ENCODE assay signal across 28 mouse cellular contexts in the genomic region with DNA sequence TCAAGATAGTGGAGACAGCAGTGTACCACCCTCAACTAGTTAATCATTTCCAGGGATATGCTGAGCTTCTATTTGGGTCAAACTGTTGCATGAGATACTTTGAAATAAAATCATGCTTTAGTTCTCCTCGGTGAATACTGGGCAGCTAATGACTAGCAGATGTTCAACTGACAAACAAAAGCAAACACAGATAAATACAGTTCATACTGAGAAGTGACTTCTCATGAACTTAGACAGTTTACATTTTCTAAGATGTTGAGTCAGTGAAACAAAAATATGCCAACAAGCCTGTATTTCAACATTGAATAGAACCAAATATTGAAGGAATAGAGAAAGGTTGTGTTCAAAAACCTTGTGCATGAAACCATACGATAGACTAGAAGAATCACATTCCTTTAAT.
DNase-seq lines count a peak whose midpoint lies in the region; ATAC-seq and TF ChIP-seq lines count a peak whose summit lies in the region.
"Had no signal": no experiment of that assay in that cellular context is flagged by ENCODE, and none has a peak within 500 bp of the region (broad histone marks: within the 10 kb centered on the region; RNA-seq: fewer than 3 reads in every experiment).

No protein-coding gene starts in this region.

- no peak overlapping the region for H3K9ac ChIP-seq in lung, embryonic 14.5 days
- H3K9ac ChIP-seq: embryonic facial prominence, embryonic 12.5 days; heart, embryonic 13.5 days; hindbrain, embryonic 14.5 days; neural tube, embryonic 15.5 days had no signal

- no peaks in the 10 kb centered on the region for H3K36me3 ChIP-seq in lung, embryonic 14.5 days (ENCODE audit: insufficient read depth)
- H3K36me3 ChIP-seq: embryonic facial prominence, embryonic 12.5 days; heart, embryonic 13.5 days; neural tube, embryonic 15.5 days had no signal

- no peaks in the 10 kb centered on the region for H3K9me3 ChIP-seq in lung, embryonic 14.5 days (ENCODE audit: low read depth, low read length)
- H3K9me3 ChIP-seq: embryonic facial prominence, embryonic 12.5 days; heart, embryonic 13.5 days; megakaryocyte, embryonic 14.5 days; neural tube, embryonic 15.5 days had no signal

- peak; percentile 69 for DNase-seq in lung, embryonic 14.5 days
- DNase-seq in lung, postnatal 4 days, result no peak
- DNase-seq in 3T3-L1 (ENCODE audit: low read depth, low spot score) (peak; percentile 61), adipocyte (ENCODE audit: low spot score) (peak; percentile 43)
- peak; percentile 16 for DNase-seq in mesoderm, embryonic 11.5 days (ENCODE audit: low read depth, low spot score)
- no peak for DNase-seq in cerebellum, postnatal 25 days
- no peak for DNase-seq in cerebellum, postnatal 14 days
- DNase-seq: adrenal gland, adult 8-10 months; B cell, adult 2 months; cerebellum, adult 2 months; cerebellum, postnatal 36 days; heart, postnatal 10 days; kidney, adult 9 months; kidney, postnatal 14 days; layer of hippocampus, adult 9-11 months; liver; midbrain, embryonic 14.5 days; right cerebral cortex, adult 18-20 months; thymus, adult 2 months; thymus, postnatal 36 days had no signal

- TF ChIP-seq CTCF in lung, embryonic 14.5 days (IDR thresholded peaks at IDR 0.05; ENCODE audit: low read depth), result no peak

- no peaks in the 10 kb centered on the region for H3K27me3 ChIP-seq in lung, embryonic 14.5 days (ENCODE audit: insufficient read depth, low read length)
- H3K27me3 ChIP-seq: embryonic facial prominence, embryonic 12.5 days; heart, embryonic 13.5 days; megakaryocyte, embryonic 14.5 days; neural tube, embryonic 15.5 days had no signal

- H3K4me3 ChIP-seq in lung, embryonic 14.5 days (ENCODE audit: low read depth, low read length), result no peak overlapping the region
- H3K4me3 ChIP-seq: embryonic facial prominence, embryonic 12.5 days; heart, embryonic 13.5 days; megakaryocyte, embryonic 14.5 days; neural tube, embryonic 15.5 days had no signal

- WGBS in lung, embryonic 14.5 days, result 25% methylated on average over 2 of the region's 2 CpGs

- H3K27ac ChIP-seq in lung, embryonic 14.5 days (ENCODE audit: low read depth), result no peak overlapping the region
- H3K27ac ChIP-seq: embryonic facial prominence, embryonic 12.5 days; heart, embryonic 13.5 days; hindbrain, embryonic 14.5 days; neural tube, embryonic 15.5 days had no signal

- H3K4me1 ChIP-seq in lung, embryonic 14.5 days (ENCODE audit: insufficient read depth), result peaks cover 3% of the 10 kb centered on the region; the same call in 1 of the 2 replicates
- H3K4me1 ChIP-seq: embryonic facial prominence, embryonic 12.5 days; megakaryocyte, embryonic 14.5 days; neural tube, embryonic 15.5 days had no signal

- no peak overlapping the region for H3K4me2 ChIP-seq in lung, embryonic 14.5 days
- H3K4me2 ChIP-seq: embryonic facial prominence, embryonic 12.5 days; heart, embryonic 13.5 days; hindbrain, embryonic 14.5 days; neural tube, embryonic 15.5 days had no signal

- peak; percentile 83 for ATAC-seq in lung, embryonic 14.5 days (ENCODE audit: insufficient read depth)
- ATAC-seq: activated CD4-positive, CD25-positive, alpha-beta regulatory T cell, adult 4 months; forebrain, embryonic 16.5 days; intestine, postnatal 0 days had no signal

Comparison
In these comparisons a context has a peak if more than half of its experiments do, and no peak if none do; other contexts are left out.
1. DNase-seq: peak in lung, embryonic 14.5 days (single experiment), 3T3-L1 (single experiment), adipocyte (single experiment) and mesoderm, embryonic 11.5 days (single experiment); none in lung, postnatal 4 days (0 of 2), cerebellum, postnatal 25 days (0 of 2) and cerebellum, postnatal 14 days (0 of 2).